Mouse (Mus musculus) myocyte (in vitro differentiated cells): ENCODE results near the gene Susd1.

Experiments used
- POLR2A ChIP-seq: IDR thresholded peaks from one replicate; pipeline ENCODE4 v1.6.1; 2011; ENCODE audit warnings: low read depth, mild to moderate bottlenecking, control low read depth, moderate library complexity; ENCODE audit not compliant: insufficient read length
- TCF12 ChIP-seq: IDR thresholded peaks from one replicate; pipeline ENCODE4 v1.6.1; 2011; ENCODE audit warnings: mild to moderate bottlenecking, control low read depth; ENCODE audit not compliant: poor library complexity, insufficient read depth, severe bottlenecking

DNA sequence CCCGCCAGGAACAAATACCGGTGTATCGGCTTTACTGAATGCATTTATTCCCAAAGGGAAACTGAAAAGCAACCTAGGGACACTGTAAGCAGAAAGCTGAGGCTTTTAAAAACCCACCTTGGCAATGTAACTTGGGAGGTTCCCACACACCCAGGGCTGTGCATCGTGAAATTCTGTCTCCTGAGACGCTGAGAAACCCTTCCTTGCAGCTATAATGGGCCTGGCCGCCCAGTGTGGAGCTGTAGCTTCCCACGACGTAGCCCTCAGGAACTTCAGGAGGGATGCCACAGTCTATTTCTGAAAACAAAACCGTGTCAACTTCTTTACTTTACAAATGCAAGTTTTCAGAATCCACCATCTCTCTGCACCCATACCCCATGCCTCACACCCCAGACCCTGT lies 27.3 kb downstream of the Susd1 start:
- no peak for TF ChIP-seq POLR2A
- TF ChIP-seq TCF12, result no peak
